Mouse (Mus musculus): ENCODE results near the gene Cdc26. TPM values are rescaled to one million over a fixed set of nuclear protein-coding genes. Genes with fewer than 3 reads are reported as not detected.

The Cdc26 gene
- polyA plus RNA-seq, 1 experiment: 70.2 TPM

DNA sequence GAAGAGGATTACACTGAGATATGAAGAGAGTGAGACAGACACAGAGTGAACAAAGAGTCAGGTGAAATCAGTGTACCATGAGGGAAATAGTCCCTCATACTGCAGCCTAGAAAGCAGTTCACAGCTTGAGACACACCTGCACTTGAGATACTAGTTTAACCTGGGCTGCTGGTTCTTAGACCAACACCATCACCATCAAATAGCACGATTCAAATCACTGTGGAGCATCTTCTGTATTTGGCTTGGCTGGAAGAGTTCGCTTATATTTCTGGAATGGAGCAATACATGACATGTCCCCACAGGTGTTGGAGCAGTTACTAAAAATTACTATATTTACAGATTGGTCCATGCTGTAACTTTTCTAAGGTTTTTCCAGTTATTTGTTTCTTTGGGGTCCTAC is 32.3 kb downstream of the Cdc26 start:
- H3K79me3 ChIP-seq (ENCODE audit: low read depth): peaks cover 7% of the 10 kb centered on the region
- H3K27me3 ChIP-seq (ENCODE audit: control insufficient read depth, insufficient read depth, insufficient read length): no peaks in the 10 kb centered on the region
- peaks cover 28% of the 10 kb centered on the region for H3K79me2 ChIP-seq (ENCODE audit: control insufficient read depth, insufficient read depth)
- no peak overlapping the region for H3K4me3 ChIP-seq (ENCODE audit: insufficient read depth, poor library complexity, severe bottlenecking)
- no peak for TF ChIP-seq MYOG (IDR thresholded peaks at IDR 0.05; ENCODE audit: control insufficient read depth, extremely low read depth, insufficient read length)
- TF ChIP-seq CEBPB (IDR thresholded peaks at IDR 0.05; ENCODE audit: low read depth): no peak
- TF ChIP-seq MYOD1 (IDR thresholded peaks at IDR 0.05; ENCODE audit: control insufficient read depth, insufficient read length, low read depth): no peak
- TF ChIP-seq FOSL1 (IDR thresholded peaks at IDR 0.05; ENCODE audit: insufficient read depth, low read length, poor library complexity, severe bottlenecking): no peak
- TF ChIP-seq MAX (IDR thresholded peaks at IDR 0.05): no peak
- no peak for TF ChIP-seq CTCF (IDR thresholded peaks at IDR 0.05; ENCODE audit: control insufficient read depth, insufficient read depth, insufficient read length)
- no peak for TF ChIP-seq USF1 (IDR thresholded peaks at IDR 0.05; ENCODE audit: low read depth)
- no peaks in the 10 kb centered on the region for H3K36me3 ChIP-seq (ENCODE audit: control insufficient read depth, insufficient read depth)
- H3ac ChIP-seq (ENCODE audit: control insufficient read depth, insufficient read length, low read depth): no peak overlapping the region

DNA sequence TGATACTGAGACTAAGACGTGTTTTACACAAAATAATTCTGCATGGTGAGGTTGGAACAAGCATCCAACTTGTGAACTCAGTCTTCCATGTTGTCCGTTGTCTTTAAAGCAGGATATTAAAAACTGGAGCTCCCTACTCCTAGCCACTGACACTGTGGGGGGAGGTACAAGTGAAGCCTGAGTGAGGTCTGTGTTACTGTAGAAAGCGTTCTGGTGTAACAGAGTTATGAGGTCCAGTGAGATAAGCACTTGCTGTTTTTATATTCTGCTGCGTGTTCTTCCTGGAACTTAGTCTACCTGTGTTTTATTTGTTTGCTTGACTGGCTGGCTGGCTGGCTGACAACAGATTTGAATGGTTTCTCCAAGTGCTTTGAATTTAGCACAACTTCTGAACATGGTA is 34.1 kb downstream of the Cdc26 start:
- Histone ChIP-seq H3K27me3 (ENCODE audit: control insufficient read depth, insufficient read depth, insufficient read length) (no peaks in the 10 kb centered on the region), H3ac (ENCODE audit: control insufficient read depth, insufficient read length, low read depth) (no peak overlapping the region), H3K79me2 (ENCODE audit: control insufficient read depth, insufficient read depth) (peaks cover 39% of the 10 kb centered on the region), H3K36me3 (ENCODE audit: control insufficient read depth, insufficient read depth) (no peaks in the 10 kb centered on the region), H3K4me3 (ENCODE audit: insufficient read depth, poor library complexity, severe bottlenecking) (no peak overlapping the region), H3K79me3 (ENCODE audit: low read depth) (peaks cover 7% of the 10 kb centered on the region)
- TF ChIP-seq FOSL1 (IDR thresholded peaks at IDR 0.05; ENCODE audit: insufficient read depth, low read length, poor library complexity, severe bottlenecking): no peak
- no peak for TF ChIP-seq CEBPB (IDR thresholded peaks at IDR 0.05; ENCODE audit: low read depth)
- TF ChIP-seq USF1 (IDR thresholded peaks at IDR 0.05; ENCODE audit: low read depth): no peak
- no peak for TF ChIP-seq MAX (IDR thresholded peaks at IDR 0.05)
- TF ChIP-seq CTCF (IDR thresholded peaks at IDR 0.05; ENCODE audit: control insufficient read depth, insufficient read depth, insufficient read length): no peak
- no peak for TF ChIP-seq MYOD1 (IDR thresholded peaks at IDR 0.05; ENCODE audit: control insufficient read depth, insufficient read length, low read depth)
- no peak for TF ChIP-seq MYOG (IDR thresholded peaks at IDR 0.05; ENCODE audit: control insufficient read depth, extremely low read depth, insufficient read length)

DNA sequence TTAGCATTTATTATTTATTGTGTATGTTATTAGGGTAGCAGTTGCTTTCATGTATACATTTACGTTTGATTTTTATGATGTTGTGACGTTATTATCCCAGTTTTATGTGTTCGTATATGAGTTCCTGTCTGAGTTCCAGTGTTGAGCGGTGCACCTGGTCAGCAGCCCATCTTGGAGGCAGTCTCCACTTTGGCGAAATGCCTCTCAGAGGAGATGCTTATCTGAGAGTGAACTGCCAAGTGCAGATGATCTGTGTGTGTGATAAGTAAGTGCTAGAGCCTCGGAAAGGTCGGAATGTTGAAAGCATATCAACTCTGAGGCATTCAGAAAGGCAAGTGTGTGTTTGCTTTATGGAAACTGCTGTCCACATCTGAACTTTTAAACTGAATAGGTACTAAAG is 34.8 kb downstream of the Cdc26 start:
- H3ac ChIP-seq (ENCODE audit: control insufficient read depth, insufficient read length, low read depth): no peak overlapping the region
- H3K36me3 ChIP-seq (ENCODE audit: control insufficient read depth, insufficient read depth): no peaks in the 10 kb centered on the region
- peaks cover 10% of the 10 kb centered on the region for H3K79me3 ChIP-seq (ENCODE audit: low read depth)
- TF ChIP-seq USF1 (IDR thresholded peaks at IDR 0.05; ENCODE audit: low read depth): no peak
- TF ChIP-seq CTCF (IDR thresholded peaks at IDR 0.05; ENCODE audit: control insufficient read depth, insufficient read depth, insufficient read length): no peak
- TF ChIP-seq MAX (IDR thresholded peaks at IDR 0.05): no peak
- no peak for TF ChIP-seq CEBPB (IDR thresholded peaks at IDR 0.05; ENCODE audit: low read depth)
- no peak for TF ChIP-seq MYOG (IDR thresholded peaks at IDR 0.05; ENCODE audit: control insufficient read depth, extremely low read depth, insufficient read length)
- no peak for TF ChIP-seq FOSL1 (IDR thresholded peaks at IDR 0.05; ENCODE audit: insufficient read depth, low read length, poor library complexity, severe bottlenecking)
- no peak for TF ChIP-seq MYOD1 (IDR thresholded peaks at IDR 0.05; ENCODE audit: control insufficient read depth, insufficient read length, low read depth)
- no peaks in the 10 kb centered on the region for H3K27me3 ChIP-seq (ENCODE audit: control insufficient read depth, insufficient read depth, insufficient read length)
- H3K4me3 ChIP-seq (ENCODE audit: insufficient read depth, poor library complexity, severe bottlenecking): no peak overlapping the region
- peaks cover 44% of the 10 kb centered on the region for H3K79me2 ChIP-seq (ENCODE audit: control insufficient read depth, insufficient read depth)

DNA sequence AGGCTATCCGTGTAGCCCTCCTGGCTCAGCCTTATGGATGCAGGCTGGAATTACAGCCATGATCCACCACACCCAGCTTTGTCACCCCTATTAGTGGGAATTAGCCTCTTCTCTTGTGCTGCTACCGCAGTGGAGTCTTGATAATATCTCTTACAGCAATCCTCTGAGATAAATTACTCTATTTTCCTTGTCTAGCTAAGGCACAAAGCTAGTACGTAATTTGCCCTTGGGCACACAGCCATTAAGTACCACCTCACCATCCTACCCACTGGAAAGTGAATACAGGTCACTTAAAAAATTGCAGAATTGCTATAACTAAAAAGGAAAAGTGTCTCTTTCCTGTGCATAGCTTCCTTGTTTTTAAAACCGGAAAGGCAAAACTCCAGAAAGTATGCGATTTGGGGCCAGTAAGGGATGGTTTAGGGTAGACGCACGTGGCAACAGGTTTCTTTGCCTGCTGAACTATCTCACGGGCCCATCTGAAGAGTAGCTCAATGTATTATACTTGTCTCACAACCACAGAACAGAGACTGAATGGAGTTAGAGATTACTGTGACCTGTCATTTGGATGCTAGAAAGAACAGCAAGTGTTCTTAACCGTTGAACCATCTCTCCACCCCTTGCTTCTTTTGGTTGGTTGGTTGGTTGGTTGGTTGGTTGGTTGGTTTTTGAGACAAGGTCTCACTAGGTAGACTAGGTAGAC is 35.5 kb downstream of the Cdc26 start:
- H3K36me3 ChIP-seq (ENCODE audit: control insufficient read depth, insufficient read depth): no peaks in the 10 kb centered on the region
- peaks cover 45% of the 10 kb centered on the region for H3K79me2 ChIP-seq (ENCODE audit: control insufficient read depth, insufficient read depth)
- H3K27me3 ChIP-seq (ENCODE audit: control insufficient read depth, insufficient read depth, insufficient read length): no peaks in the 10 kb centered on the region
- TF ChIP-seq CEBPB (IDR thresholded peaks at IDR 0.05; ENCODE audit: low read depth): no peak
- no peak for TF ChIP-seq MYOG (IDR thresholded peaks at IDR 0.05; ENCODE audit: control insufficient read depth, extremely low read depth, insufficient read length)
- TF ChIP-seq CTCF (IDR thresholded peaks at IDR 0.05; ENCODE audit: control insufficient read depth, insufficient read depth, insufficient read length): no peak
- TF ChIP-seq USF1 (IDR thresholded peaks at IDR 0.05; ENCODE audit: low read depth): no peak
- TF ChIP-seq MAX (IDR thresholded peaks at IDR 0.05): no peak
- TF ChIP-seq FOSL1 (IDR thresholded peaks at IDR 0.05; ENCODE audit: insufficient read depth, low read length, poor library complexity, severe bottlenecking): no peak
- no peak for TF ChIP-seq MYOD1 (IDR thresholded peaks at IDR 0.05; ENCODE audit: control insufficient read depth, insufficient read length, low read depth)
- H3K79me3 ChIP-seq (ENCODE audit: low read depth): peaks cover 10% of the 10 kb centered on the region
- H3K4me3 ChIP-seq (ENCODE audit: insufficient read depth, poor library complexity, severe bottlenecking): no peak overlapping the region
- no peak overlapping the region for H3ac ChIP-seq (ENCODE audit: control insufficient read depth, insufficient read length, low read depth)

DNA sequence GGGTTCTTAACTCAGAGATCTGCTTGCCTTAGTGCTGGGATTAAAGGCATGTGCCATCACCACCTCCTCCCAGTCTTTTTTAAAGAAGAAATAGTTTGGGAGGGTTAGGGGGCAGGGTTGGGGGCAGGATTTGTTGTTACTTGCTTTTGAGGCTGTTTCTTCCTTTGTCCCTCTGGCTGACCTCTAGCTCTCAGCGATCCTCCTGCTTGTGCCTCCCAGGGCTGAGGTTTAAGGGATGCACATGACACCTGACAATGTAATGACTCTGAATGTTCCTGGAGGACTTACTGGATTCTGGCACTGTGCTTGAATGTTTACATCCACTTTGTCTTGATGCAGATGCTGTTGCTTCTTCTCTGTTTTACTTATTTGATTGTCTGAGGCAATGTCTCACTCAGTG is 36.0 kb downstream of the Cdc26 start:
- Histone ChIP-seq H3K79me3 (ENCODE audit: low read depth) (peaks cover 10% of the 10 kb centered on the region), H3K4me3 (ENCODE audit: insufficient read depth, poor library complexity, severe bottlenecking) (no peak overlapping the region), H3K27me3 (ENCODE audit: control insufficient read depth, insufficient read depth, insufficient read length) (no peaks in the 10 kb centered on the region), H3K36me3 (ENCODE audit: control insufficient read depth, insufficient read depth) (no peaks in the 10 kb centered on the region), H3K79me2 (ENCODE audit: control insufficient read depth, insufficient read depth) (peaks cover 50% of the 10 kb centered on the region), H3ac (ENCODE audit: control insufficient read depth, insufficient read length, low read depth) (no peak overlapping the region)
- TF ChIP-seq CTCF (IDR thresholded peaks at IDR 0.05; ENCODE audit: control insufficient read depth, insufficient read depth, insufficient read length) (no peak), USF1 (IDR thresholded peaks at IDR 0.05; ENCODE audit: low read depth) (no peak), FOSL1 (IDR thresholded peaks at IDR 0.05; ENCODE audit: insufficient read depth, low read length, poor library complexity, severe bottlenecking) (no peak)

DNA sequence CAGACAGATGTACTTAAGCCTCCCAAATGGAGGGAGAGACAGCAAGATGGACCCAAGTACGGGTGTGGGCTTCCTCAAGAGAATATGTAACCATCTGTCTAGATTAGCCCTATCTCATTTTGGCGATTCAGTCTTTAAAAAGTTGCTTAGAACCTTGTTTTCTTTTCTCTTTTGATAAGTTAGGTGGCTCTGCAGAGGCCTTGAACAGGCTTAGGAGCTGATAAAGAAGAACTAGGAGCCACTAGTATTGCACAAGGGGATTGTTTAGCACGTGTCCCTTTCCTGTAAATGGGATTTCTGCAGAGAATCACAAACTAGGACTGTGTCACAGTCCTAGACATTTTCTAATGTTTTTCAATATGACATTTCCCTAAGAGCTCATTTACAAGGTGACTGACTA is 39.4 kb downstream of the Cdc26 start:
- H3K4me3 ChIP-seq (ENCODE audit: insufficient read depth, poor library complexity, severe bottlenecking): no peak overlapping the region
- H3K79me2 ChIP-seq (ENCODE audit: control insufficient read depth, insufficient read depth): peaks cover 73% of the 10 kb centered on the region
- no peak for TF ChIP-seq USF1 (IDR thresholded peaks at IDR 0.05; ENCODE audit: low read depth)
- H3ac ChIP-seq (ENCODE audit: control insufficient read depth, insufficient read length, low read depth): no peak overlapping the region
- H3K36me3 ChIP-seq (ENCODE audit: control insufficient read depth, insufficient read depth): no peaks in the 10 kb centered on the region
- no peaks in the 10 kb centered on the region for H3K27me3 ChIP-seq (ENCODE audit: control insufficient read depth, insufficient read depth, insufficient read length)
- peaks cover 16% of the 10 kb centered on the region for H3K79me3 ChIP-seq (ENCODE audit: low read depth)

Data from C2C12 (cell line).